Mouse (Mus musculus): Measurements from ENCODE around the gene Npc2. TPM values are rescaled to one million over a fixed set of nuclear protein-coding genes. Genes with fewer than 3 reads are reported as not detected.

The Npc2 gene
- polyA plus RNA-seq, 1 experiment from 2014 or later = 105 TPM

- peaks cover 26% of the 10 kb centered on the region for H3K27me3 ChIP-seq
- CTCF ChIA-PET = interaction anchor here (1.5 kb wide), 1 partner anchor 21 kb away, joined by 3 read pairs; no protein-coding TSS in a partner anchor
- ATAC-seq = no peak
- no peak for DNase-seq (ENCODE audit: low read depth, low spot score)
- POLR2A ChIA-PET = no interaction called here
- TF ChIP-seq CTCF (IDR thresholded peaks at IDR 0.05) = no peak
- in situ Hi-C loops (cut with MboI; ENCODE audit: low pct_unique_long_range_greater_than_20kb) = no loop called here
These were observed 39.6 kb downstream of the Npc2 start for GRCm38 (mm10) chr12:84733366-84733765.

DNA sequence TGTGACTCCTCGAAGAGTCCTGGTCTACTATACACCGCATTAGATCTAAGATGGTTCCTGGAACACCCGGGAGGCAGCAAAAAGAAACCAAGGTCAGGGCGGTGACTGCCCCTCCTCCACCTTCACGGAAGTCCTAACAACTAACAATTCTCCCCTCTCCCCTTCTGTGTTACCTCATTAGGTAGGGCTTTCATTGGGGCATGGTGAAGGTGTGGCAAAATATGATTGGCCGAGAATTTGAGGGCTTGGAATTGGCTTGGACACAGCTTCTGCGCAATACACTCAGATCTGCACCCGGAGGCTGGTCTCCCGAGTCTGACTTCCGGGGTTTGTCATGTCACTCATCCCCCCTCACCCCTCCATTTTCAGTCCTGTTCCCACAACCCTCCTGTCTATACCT, 44.5 kb downstream of the Npc2 start:
- in situ Hi-C loops (cut with MboI; ENCODE audit: low pct_unique_long_range_greater_than_20kb) = no loop called here
- no peak for ATAC-seq
- POLR2A ChIA-PET = no interaction called here

DNA sequence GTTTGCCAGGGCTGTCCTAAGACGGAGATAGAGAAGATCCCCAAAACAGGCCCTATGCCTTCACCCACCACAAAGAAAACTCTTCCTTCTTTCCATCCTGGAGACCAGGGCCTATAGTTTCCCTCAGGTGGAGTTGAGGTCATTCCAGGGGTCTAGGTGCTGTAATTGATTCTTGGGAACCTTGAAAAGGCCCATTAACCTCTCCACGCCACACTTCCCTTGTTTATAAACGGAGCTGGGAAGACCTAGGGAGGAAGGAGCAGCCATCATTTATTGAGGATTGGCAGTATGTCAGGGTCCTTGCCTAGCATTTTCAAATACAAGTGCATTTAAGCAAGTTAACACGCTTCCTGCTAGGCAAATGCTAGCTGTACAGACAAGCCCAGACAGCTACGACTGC, 45.5 kb downstream of the Npc2 start:
- no peak for TF ChIP-seq CTCF (IDR thresholded peaks at IDR 0.05)
- POLR2A ChIA-PET = no interaction called here
- no peak for ATAC-seq
- CTCF ChIA-PET = no interaction called here
- DNase-seq (ENCODE audit: low read depth, low spot score) = no peak
- in situ Hi-C loops (cut with MboI; ENCODE audit: low pct_unique_long_range_greater_than_20kb) = no loop called here
- peaks cover 5% of the 10 kb centered on the region for H3K27me3 ChIP-seq

More for the DNA sequence above, 44.5 kb downstream of the Npc2 start:
- H3K27me3 ChIP-seq = peaks cover 14% of the 10 kb centered on the region
- TF ChIP-seq CTCF (IDR thresholded peaks at IDR 0.05) = no peak
- DNase-seq (ENCODE audit: low read depth, low spot score) = no peak
- CTCF ChIA-PET = no interaction called here

- POLR2A ChIA-PET = no interaction called here
- ATAC-seq (no peak), DNase-seq (ENCODE audit: low read depth, low spot score) (no peak)
- peaks cover 5% of the 10 kb centered on the region for H3K27me3 ChIP-seq
- no peak for TF ChIP-seq CTCF (IDR thresholded peaks at IDR 0.05)
- CTCF ChIA-PET = no interaction called here
- in situ Hi-C loops (cut with MboI; ENCODE audit: low pct_unique_long_range_greater_than_20kb) = no loop called here
These were observed 46.0 kb downstream of the Npc2 start for GRCm38 (mm10) chr12:84726986-84727385.

GRCm38 (mm10) chr12:84726391-84726790, 46.6 kb downstream of the Npc2 start:
- ChIA-PET POLR2A (no interaction called here), CTCF (no interaction called here)

GRCm38 (mm10) chr12:84718462-84719244, 54.3 kb downstream of the Npc2 start:
- no peak for TF ChIP-seq CTCF (IDR thresholded peaks at IDR 0.05)
- peaks cover 4% of the 10 kb centered on the region for H3K27me3 ChIP-seq
- in situ Hi-C loops (cut with MboI; ENCODE audit: low pct_unique_long_range_greater_than_20kb) = no loop called here
- ChIA-PET CTCF (interaction anchor here (0.9 kb wide), 1 partner anchor 65 kb away, joined by 4 read pairs; no protein-coding TSS in a partner anchor), POLR2A (interaction anchor here (0.9 kb wide), 1 partner anchor 19 kb away, joined by 5 read pairs; no protein-coding TSS in a partner anchor)
- ATAC-seq (no peak), DNase-seq (ENCODE audit: low read depth, low spot score) (no peak)

More at GRCm38 (mm10) chr12:84726391-84726790, 46.6 kb downstream of the Npc2 start:
- TF ChIP-seq CTCF (IDR thresholded peaks at IDR 0.05) = no peak
- no peak for ATAC-seq
- DNase-seq (ENCODE audit: low read depth, low spot score) = no peak
- peaks cover 5% of the 10 kb centered on the region for H3K27me3 ChIP-seq
- in situ Hi-C loops (cut with MboI; ENCODE audit: low pct_unique_long_range_greater_than_20kb) = no loop called here

GRCm38 (mm10) chr12:84714578-84714977, 58.4 kb downstream of the Npc2 start:
- in situ Hi-C loops (cut with MboI; ENCODE audit: low pct_unique_long_range_greater_than_20kb) = no loop called here
- peaks cover 22% of the 10 kb centered on the region for H3K27me3 ChIP-seq
- ChIA-PET POLR2A (no interaction called here), CTCF (interaction anchor here (1.4 kb wide), 1 partner anchor 41 kb away, joined by 3 read pairs; no protein-coding TSS in a partner anchor)
- no peak for DNase-seq (ENCODE audit: low read depth, low spot score)
- TF ChIP-seq CTCF (IDR thresholded peaks at IDR 0.05) = no peak
- ATAC-seq = no peak

DNA sequence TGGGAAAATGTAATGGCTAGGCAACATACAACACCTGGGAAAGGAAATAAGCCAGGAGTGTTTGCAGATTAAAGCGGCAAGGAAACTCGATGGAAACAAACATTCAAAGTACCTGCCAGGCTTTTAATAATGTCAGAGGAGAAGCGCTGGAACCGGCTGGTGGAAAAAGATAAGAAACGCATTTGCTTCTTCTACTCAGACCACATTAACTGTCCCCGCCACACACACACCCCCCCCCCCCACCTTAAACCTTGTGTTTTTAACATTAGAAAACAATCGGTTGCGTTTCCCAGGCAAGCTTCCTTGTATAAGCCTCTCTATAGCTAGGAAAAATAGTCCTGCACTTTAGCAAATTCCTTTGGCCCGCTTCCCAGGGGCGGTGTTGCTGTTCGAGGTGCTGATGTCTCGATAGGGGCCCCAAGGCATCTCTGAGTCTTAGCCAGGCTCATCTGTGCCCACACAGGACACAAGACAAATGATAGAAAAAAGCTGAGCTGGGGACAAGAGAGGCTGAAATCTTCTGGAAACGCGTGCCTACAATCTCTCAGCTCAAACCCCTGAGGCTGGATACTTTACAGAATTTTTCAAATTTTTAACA, 63.0 kb downstream of the Npc2 start:
- POLR2A ChIA-PET = no interaction called here
- in situ Hi-C loops (cut with MboI; ENCODE audit: low pct_unique_long_range_greater_than_20kb) = no loop called here
- H3K27me3 ChIP-seq = peaks cover 35% of the 10 kb centered on the region
- no peak for TF ChIP-seq CTCF (IDR thresholded peaks at IDR 0.05)
- DNase-seq (ENCODE audit: low read depth, low spot score) = no peak
- CTCF ChIA-PET = no interaction called here
- ATAC-seq = no peak

- H3K27me3 ChIP-seq = peaks cover 36% of the 10 kb centered on the region
- POLR2A ChIA-PET = no interaction called here
- in situ Hi-C loops (cut with MboI; ENCODE audit: low pct_unique_long_range_greater_than_20kb) = no loop called here
- TF ChIP-seq CTCF (IDR thresholded peaks at IDR 0.05) = no peak
- DNase-seq (ENCODE audit: low read depth, low spot score) (no peak), ATAC-seq (no peak)
- CTCF ChIA-PET = interaction anchor here (1.3 kb wide), 1 partner anchor 54 kb away, joined by 4 read pairs; no protein-coding TSS in a partner anchor
These were observed 65.1 kb downstream of the Npc2 start for GRCm38 (mm10) chr12:84707804-84708203.

- peaks cover 35% of the 10 kb centered on the region for H3K27me3 ChIP-seq
- no peak for TF ChIP-seq CTCF (IDR thresholded peaks at IDR 0.05)
- in situ Hi-C loops (cut with MboI; ENCODE audit: low pct_unique_long_range_greater_than_20kb) = no loop called here
- POLR2A ChIA-PET = interaction anchor here (1.3 kb wide), 1 partner anchor 46 kb away, joined by 3 read pairs; no protein-coding TSS in a partner anchor
- CTCF ChIA-PET = interaction anchor here (1.3 kb wide), 1 partner anchor 53 kb away, joined by 4 read pairs; no protein-coding TSS in a partner anchor
- no peak for ATAC-seq
- DNase-seq (ENCODE audit: low read depth, low spot score) = no peak
These were observed 66.1 kb downstream of the Npc2 start for GRCm38 (mm10) chr12:84706886-84707285.

Other genes with a start within 250 kb of the Npc2 start
- gene Vsx2, start 203.4 kb downstream of the Npc2 start, polyA plus RNA-seq (2021) = not detected
- gene Abcd4, start 155.7 kb downstream of the Npc2 start, polyA plus RNA-seq (2021) = 15.4 TPM
- gene Vrtn, start 132.1 kb downstream of the Npc2 start, polyA plus RNA-seq (2021) = not detected
- not detected for gene Syndig1l, start 74.3 kb downstream of the Npc2 start, polyA plus RNA-seq (2021)
- gene Isca2, start 99 bp upstream of the Npc2 start, polyA plus RNA-seq (2021) = 58.9 TPM
- gene Ltbp2, start 103.4 kb upstream of the Npc2 start, polyA plus RNA-seq (2021) = 19.0 TPM
- gene Fcf1, start 197.7 kb upstream of the Npc2 start, polyA plus RNA-seq (2021) = 82.0 TPM
- gene Arel1, start 197.7 kb upstream of the Npc2 start, polyA plus RNA-seq (2021) = 27.6 TPM
- gene Ylpm1, start 223.2 kb upstream of the Npc2 start, polyA plus RNA-seq (2021) = 41.0 TPM

Data from Patski (cell line).